Mouse (Mus musculus) Patski (cell line): ENCODE measurements around the gene Dbil5. TPM values are rescaled to one million over a fixed set of nuclear protein-coding genes. Genes with fewer than 3 reads are reported as not detected.
"Not testable (repeated sequence)": the region's sequence is repeated elsewhere in the genome, so short reads cannot be mapped to it uniquely, and the experiment has no call there.

Source experiments
- ATAC-seq: fragments of 100-300 bp; one replicate; pipeline ENCODE4 v1.8.0; 2021
- CTCF ChIA-PET: fragments of 350-600 bp; sonication (Branson Sonifier 250); formaldehyde crosslinking; loops from one replicate; lab custom pipeline; 2022; ENCODE audit warnings: inconsistent platforms; lab: Charles Lee
- POLR2A ChIA-PET: fragments of 350-600 bp; sonication (Branson Sonifier 250); formaldehyde crosslinking; loops from one replicate; lab custom pipeline; 2022; ENCODE audit warnings: antibody characterized with exemption, inconsistent platforms; lab: Charles Lee
- DNase-seq: peaks from one replicate; pipeline ENCODE4 v3.0.0-alpha.2; 2011; ENCODE audit warnings: low read depth, low spot score
- H3K27me3 ChIP-seq: fragments of 371-371 bp; one replicate; pipeline ENCODE4 v1.5.1; 2021
- CTCF ChIP-seq: fragments of 100-300 bp; IDR thresholded peaks from one replicate; pipeline ENCODE4 v1.5.1; 2021
- in situ Hi-C: fragments of 300-500 bp; cut with MboI; formaldehyde crosslinking; loops from 3 replicates; pipeline ENCODE4 v1.11.1; 2018; ENCODE audit warnings: low pct_unique_long_range_greater_than_20kb, mixed read lengths
- polyA plus RNA-seq: library from polyadenylated mRNA; unstranded; gene quantifications from one replicate; pipeline ENCODE4 v1.2.3, GENCODE M21; 2021

Dbil5 gene
- polyA plus RNA-seq, 1 experiment from 2014 or later: 0.67 TPM

DNA sequence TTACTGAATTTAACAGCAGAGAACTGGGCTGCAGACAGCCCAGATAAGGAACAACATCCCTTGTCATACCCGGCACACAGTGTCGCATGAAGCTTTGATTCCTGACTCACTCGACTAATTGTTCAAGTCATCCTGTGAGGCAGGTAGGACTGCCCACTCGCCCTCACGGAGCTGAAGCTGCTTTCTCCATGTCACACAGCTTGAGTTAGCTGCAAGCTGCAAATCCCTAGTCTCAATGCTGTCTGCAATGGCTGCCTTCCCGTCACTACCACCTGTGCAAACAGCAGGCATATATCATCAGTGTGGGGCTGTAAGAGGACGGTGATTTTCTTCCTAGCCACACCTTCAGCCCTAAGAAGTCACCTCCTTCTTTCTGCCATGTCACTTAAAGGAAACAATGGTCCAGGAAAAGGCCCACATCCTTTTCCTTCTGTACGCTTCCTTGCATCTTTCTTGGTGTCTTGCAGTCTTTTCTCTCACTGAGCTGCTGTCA lies 20.4 kb upstream of the Dbil5 start:
- ChIA-PET POLR2A (interaction anchor here (0.7 to 1.4 kb wide), 2 partner anchors 21 to 334 kb away, joined by 3 to 5 read pairs; partner anchors contain the start of genes Dbil5 and Gemin4), CTCF (interaction anchor here (1.2 to 1.8 kb wide), 3 partner anchors 9 to 210 kb away, joined by 3 to 5 read pairs (median 3); partner anchors contain the start of gene Timm22)
- in situ Hi-C loops: no loop called here
- DNase-seq (no peak), ATAC-seq (no peak)
- no peak for TF ChIP-seq CTCF
- H3K27me3 ChIP-seq: no peaks in the 10 kb centered on the region

DNA sequence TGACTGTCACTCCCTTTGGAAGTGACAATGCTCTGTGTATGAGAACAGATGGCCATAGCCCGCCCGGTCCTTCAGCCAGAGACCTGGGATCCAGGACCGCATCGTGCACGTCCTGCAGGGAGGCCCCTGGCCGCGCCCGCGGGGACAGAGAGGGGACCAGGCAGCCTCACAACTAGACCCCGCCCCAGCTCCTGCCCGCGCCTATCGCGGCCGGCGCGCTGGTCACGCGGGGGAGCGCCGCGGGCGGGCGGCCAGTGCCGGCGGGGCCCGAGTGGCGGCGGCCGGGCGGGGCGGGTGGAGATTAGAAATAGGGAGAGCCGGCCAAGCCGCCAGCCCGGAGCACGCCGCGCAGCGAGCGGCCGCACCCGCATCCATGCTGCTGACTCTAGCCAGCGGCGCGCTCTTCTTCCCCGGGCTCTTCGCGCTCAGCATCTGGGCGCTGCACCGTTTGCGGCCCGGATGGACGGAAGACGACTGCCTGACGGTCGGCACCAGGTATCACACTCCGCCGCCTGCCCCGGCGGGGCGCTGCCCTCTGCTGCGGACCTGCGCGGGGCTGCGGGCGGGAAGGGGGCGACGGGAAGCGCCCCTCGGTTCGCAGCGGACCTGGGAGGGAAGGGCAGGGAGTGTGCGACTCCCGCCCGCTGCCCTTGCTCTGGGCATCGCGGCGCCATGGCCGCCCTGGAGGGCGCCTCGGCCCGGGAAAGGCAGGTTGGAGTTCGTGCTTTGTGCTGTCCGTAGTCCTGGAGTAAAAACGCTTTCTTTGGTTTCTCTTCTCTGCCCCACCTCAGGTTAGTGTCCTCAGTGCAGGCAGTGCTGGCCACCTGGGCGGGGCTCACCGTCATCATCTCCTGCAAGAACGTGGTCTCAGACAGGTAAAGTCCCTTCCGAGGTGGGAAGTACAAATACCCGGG lies 15.4 kb upstream of the Dbil5 start:
- in situ Hi-C loops: no loop called here
- no peaks in the 10 kb centered on the region for H3K27me3 ChIP-seq
- ChIA-PET POLR2A (no interaction called here), CTCF (no interaction called here)
- ATAC-seq (peak; percentile 78), DNase-seq (no peak)
- peak; percentile 46 for TF ChIP-seq CTCF

DNA sequence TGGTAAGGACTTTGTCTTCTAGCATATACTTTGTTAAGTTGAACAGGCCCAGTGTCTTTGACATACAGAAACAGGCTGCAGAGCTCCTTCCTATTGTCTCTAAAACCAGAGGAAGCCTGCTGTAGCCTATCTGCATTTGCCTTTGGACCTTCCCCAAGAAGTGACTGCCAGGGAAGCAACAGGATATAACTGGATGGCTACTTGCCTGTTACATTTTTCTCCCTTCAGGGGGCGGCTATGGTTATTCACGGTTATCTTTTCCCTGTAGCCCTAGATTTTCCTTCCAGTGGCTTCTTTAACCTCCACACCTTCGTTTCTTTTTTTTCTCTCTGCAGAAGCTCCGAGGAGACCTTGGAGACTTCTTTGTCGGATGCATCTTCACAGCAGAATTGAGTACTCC lies 10.6 kb upstream of the Dbil5 start:
- H3K27me3 ChIP-seq: no peaks in the 10 kb centered on the region
- POLR2A ChIA-PET: interaction anchor here (0.7 kb wide), 1 partner anchor 11 kb away, joined by 3 read pairs; no protein-coding TSS in a partner anchor
- no peak for DNase-seq
- in situ Hi-C loops: no loop called here
- ATAC-seq: no peak
- CTCF ChIA-PET: no interaction called here
- TF ChIP-seq CTCF: no peak

DNA sequence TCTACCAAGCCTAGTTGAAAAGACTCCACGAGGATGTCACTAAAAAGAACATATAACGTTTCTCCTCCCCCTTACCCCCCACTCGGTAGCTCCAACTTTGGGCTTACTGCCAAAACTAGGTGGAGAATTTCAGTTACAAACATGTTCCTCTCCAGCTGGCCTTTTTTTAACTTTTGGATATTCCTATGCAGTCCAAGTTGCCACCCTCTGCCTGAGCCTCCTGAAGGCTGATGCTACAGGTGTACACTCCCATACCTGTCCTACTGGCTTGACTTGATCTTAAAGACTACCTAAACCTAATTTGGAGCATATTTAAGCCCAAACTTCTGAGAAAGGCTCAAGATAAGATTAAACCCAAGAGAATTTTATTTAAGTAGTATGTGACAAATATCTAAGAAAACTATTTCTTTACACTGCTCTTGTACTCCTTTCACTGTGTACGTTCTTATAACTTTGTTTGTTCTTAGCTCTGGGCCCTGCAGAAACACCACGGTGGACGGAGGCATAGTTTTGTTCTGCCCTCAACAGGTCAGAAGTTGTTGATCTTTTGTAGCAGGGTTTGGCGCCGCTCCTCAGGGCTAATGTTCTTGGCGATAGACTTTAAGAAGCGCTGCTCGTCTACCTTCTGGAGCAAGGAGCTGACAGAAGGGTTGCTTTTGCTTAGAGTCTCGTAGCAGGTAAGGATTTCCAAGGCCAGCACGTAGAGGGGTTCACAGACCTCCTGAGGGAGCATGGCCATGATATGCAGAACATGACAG lies 7.0 kb upstream of the Dbil5 start:
- no peaks in the 10 kb centered on the region for H3K27me3 ChIP-seq
- DNase-seq (no peak), ATAC-seq (no peak)
- ChIA-PET CTCF (interaction anchor here (1.6 kb wide), 1 partner anchor 19 kb away, joined by 4 read pairs; no protein-coding TSS in a partner anchor), POLR2A (interaction anchor here (0.6 kb wide), 4 partner anchors 12 to 690 kb away, joined by 3 to 4 read pairs (median 4); no protein-coding TSS in a partner anchor)
- in situ Hi-C loops: no loop called here
- TF ChIP-seq CTCF: no peak

DNA sequence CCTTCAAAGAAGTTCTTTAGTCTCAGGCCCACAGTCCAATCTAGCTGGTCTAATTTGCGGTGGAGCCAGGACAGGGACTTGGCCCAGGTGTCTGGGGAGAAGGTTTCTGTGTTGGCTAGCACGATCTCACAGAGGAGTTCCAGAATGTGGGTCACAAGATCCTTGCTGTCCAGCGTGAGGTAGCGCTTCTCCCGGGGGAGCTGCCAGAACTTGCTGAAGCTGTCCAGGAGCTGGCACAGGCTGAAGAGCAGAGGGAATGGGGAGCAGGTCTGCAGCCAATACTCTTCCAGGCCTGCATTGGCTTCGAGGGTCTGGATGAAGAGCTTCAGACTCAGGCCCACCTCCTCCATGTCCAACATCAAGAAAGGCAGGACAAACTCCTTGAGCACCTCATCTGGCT lies 5.8 kb upstream of the Dbil5 start:
- CTCF ChIA-PET, ATAC-seq, in situ Hi-C loops, DNase-seq, POLR2A ChIA-PET, H3K27me3 ChIP-seq: not testable (repeated sequence)

DNA sequence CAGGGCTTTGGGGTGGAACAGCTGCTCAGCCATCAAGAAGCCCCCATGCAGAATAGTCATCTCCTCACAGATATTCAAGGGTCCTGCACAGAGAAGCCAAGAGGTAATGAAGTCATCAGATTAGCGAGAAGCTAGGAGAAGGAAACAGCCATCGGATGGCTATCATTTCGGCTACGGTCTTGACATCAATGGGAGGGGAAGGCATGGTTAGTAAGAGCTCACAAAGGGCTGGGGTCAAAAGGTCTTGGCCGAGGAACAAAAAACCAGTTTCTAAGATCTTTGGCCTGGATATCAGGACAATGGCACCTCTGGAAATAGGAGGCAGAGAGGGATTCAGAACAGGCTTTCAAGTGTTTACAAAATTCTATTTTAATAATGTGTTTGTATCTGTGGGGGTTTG lies 3.6 kb upstream of the Dbil5 start:
- no peak for TF ChIP-seq CTCF
- DNase-seq: no peak
- no peak for ATAC-seq
- in situ Hi-C loops: no loop called here
- ChIA-PET POLR2A (no interaction called here), CTCF (no interaction called here)
- no peaks in the 10 kb centered on the region for H3K27me3 ChIP-seq

DNA sequence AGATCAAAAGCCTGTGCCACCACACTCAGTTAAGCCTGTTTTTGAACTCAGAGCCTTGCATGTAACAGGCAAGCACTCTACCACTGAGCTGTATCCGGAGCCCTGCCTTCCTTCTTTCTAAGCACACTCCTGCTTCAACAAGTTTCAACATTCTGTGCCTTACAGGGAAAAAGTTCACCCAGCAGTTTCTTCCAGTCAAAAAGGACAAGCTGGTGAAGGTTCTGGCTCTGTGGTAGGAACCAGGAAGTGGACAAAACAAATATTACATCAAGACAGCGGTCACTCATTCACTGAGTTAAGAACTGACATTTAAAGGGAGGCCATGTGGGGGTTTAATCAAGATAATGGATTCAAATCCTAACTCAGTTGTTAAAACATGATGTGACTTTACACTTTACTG lies 2.4 kb upstream of the Dbil5 start:
- ChIA-PET POLR2A (no interaction called here), CTCF (no interaction called here)
- no peak for DNase-seq
- no peak for ATAC-seq
- TF ChIP-seq CTCF: no peak
- in situ Hi-C loops: no loop called here
- H3K27me3 ChIP-seq: no peaks in the 10 kb centered on the region

DNA sequence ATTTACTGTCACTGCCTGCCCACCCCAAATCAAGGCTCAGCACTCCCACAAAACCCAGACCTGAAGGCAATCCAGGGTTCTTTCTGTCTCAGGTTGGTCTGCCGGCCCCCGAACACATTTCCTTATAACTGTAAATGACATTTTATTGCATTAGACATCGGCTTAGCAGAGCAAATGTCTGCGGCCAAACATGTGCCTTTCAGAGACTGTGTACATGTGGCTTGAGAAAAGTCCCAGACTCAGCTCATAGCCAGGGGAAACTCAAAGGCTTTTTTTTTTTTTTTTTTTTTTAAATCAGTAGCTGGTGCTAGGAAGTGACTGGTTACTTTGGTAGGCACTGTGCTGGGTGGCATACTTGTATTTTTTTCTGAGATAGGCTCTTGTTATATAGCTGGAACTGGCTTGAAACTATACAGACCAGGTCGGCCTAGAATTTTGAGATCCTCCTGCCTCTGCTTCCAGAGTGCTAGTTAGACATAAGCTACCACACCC lies 1.3 kb upstream of the Dbil5 start:
- H3K27me3 ChIP-seq: no peaks in the 10 kb centered on the region
- no peak for TF ChIP-seq CTCF
- DNase-seq: no peak
- in situ Hi-C loops: no loop called here
- ChIA-PET CTCF (no interaction called here), POLR2A (interaction anchor here (0.7 kb wide), 1 partner anchor 219 kb away, joined by 5 read pairs; no protein-coding TSS in a partner anchor)
- ATAC-seq: no peak

DNA sequence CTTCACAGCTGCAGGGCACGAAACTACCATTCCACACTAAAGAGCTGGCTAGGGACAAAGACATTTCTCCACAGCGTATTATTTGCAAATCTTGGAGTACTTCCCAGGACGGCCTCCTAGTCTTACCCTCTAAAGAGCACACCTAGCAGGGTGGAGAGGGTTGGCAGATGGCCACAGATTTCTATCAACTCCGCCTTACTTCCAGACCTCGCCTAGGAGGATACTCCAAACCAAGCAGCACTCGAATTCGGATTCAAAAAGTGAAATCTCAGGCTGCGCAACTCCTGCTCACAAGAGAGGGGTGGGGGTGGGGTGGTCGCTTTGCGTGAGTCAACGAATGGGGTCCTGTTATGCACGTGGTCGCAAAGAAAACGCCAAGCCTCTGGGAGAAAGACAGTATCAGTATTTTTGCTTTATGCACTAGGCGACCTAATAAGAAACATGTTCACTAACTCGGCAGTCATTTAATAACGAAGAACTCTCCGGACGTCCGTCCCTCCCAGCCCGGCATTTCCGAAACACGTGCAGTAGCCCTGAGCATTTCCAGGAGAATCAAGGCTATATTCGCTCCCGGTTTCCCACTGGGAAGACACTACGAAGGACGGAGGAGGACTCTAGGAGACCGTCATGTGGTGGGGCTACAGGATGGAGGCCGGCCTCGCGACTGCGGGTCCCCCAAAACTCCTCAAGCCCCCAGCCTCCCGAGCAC lies 573 bp upstream of the Dbil5 start:
- ATAC-seq (peak; percentile 12), DNase-seq (no peak)
- in situ Hi-C loops: no loop called here
- ChIA-PET POLR2A (interaction anchor here (0.7 kb wide), 1 partner anchor 218 kb away, joined by 5 read pairs; no protein-coding TSS in a partner anchor), CTCF (interaction anchor here (1.0 to 2.4 kb wide), 4 partner anchors 14 to 190 kb away, joined by 3 to 8 read pairs (median 6); no protein-coding TSS in a partner anchor)
- no peak for TF ChIP-seq CTCF
- no peaks in the 10 kb centered on the region for H3K27me3 ChIP-seq

DNA sequence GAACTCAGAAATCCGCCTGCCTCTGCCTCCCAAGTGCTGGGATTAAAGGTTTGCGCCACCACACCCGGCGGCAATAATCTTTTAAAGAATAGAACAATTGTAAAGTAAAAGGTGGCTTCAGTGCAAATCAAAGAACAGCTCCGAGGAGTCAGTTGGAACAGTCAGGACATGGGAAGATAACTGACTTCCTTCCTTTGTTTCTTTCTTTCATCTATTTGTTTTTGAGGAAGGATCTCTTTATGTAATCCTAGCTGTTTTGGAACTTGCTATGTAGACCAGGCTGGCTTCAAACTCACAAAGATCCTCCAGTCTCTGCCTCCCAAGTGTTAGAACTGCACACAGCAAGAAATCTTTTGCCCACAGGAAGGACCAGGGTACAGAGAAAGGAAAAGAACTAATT lies 7.2 kb downstream of the Dbil5 start:
- ChIA-PET CTCF (no interaction called here), POLR2A (no interaction called here)
- in situ Hi-C loops: no loop called here
- no peak for TF ChIP-seq CTCF
- no peaks in the 10 kb centered on the region for H3K27me3 ChIP-seq
- no peak for ATAC-seq
- DNase-seq: no peak
